Mouse (Mus musculus) 3T3-L1 (cell line): Measurements from ENCODE around the gene Ipo13.

Source experiments
- DNase-seq: peaks from one replicate; pipeline ENCODE4 v3.0.0-alpha.2; 2015; ENCODE audit warnings: low read depth, low spot score

The Ipo13 gene

DNA sequence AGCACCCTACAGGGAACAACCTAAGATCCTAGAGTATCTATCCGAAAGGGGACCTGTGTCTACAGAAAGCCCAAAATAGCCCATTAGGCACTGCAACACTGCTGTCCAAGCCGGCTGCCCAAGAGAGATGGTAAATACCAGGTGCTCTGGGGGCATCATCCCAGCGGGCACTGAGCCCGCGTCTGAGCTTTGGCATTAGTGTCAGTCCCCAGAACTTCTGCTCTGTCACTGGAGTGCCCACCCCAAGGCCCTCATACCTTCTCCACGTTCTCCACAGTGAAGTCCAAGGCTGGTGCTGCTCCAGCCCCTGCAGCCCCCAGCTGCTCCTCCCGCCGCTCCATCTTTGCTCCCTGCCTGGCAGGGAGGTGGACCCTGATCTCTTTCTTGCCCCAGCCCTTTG is 768 bp downstream of the Ipo13 start:
- no peak for DNase-seq

DNA sequence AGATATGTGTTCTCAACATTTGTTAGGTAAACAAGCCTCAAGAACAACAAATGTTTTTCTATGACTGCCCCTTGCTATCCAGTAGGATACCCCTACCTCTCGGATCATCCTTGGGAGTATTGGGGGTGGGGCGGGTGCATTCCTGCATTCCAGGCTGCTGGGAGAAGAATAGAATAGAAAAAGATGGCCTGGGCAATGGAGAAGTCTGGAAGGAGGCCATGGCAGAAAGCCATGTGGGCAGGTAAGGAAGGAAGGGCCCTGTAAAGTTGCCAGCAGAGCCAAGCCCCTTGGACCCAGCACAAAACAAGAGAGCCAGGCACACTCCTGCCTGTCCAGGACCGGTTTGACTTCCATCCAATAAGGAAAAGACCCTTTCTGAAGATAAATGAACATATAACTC is 1.4 kb downstream of the Ipo13 start:
- peak; percentile 49 for DNase-seq

GRCm38 (mm10) chr4:117912685-117913273 is 2.0 kb downstream of the Ipo13 start:
- DNase-seq, result peak; percentile 70

DNA sequence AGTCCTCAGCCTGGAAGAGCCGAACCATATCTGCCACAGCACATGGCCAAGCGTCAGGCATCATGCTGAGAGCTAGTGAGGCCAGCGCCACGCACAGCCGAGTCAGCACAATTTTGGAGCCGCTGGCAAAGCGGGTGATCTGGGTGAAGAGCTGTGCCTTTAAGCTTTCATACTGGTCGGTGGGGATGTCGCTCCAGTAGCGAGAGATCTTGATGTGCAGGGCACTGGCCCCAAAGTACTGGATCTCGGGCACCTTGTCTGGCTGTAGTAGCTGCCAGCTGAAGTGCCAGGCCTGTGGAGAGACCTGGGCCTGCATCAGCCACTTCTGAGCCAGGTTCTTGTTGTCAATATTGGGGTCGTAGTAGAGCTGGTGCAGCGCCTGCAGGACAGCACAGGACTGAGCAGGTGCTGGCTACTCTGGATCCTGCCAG is 2.7 kb downstream of the Ipo13 start:
- no peak for DNase-seq

GRCm38 (mm10) chr4:117908834-117909453 is 5.9 kb downstream of the Ipo13 start:
- no peak for DNase-seq

- DNase-seq, result peak; percentile 79
Measured at GRCm38 (mm10) chr4:117906196-117906595, 8.6 kb downstream of the Ipo13 start.

DNA sequence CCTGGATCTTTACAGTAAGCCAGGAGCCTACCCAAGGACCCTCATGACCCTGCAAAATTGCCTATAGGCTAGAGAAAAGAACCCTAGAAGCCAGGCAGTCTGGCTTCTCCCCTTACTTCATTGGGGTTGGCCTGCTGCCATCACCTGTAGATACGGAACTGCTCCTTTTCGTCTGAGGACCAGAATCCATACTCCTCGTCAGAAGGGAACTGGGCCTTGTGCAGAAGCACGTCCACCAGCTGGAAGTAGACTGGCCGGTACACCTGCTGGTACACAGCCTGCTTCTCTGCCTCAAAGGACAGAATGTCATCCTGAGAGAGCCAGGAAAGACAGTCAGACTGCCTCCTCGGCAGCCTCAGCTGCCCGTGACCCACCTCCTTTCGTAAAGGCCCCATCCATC is 10.0 kb downstream of the Ipo13 start:
- no peak for DNase-seq

- DNase-seq, result no peak
Measured at GRCm38 (mm10) chr4:117904094-117904493, 10.7 kb downstream of the Ipo13 start.

DNA sequence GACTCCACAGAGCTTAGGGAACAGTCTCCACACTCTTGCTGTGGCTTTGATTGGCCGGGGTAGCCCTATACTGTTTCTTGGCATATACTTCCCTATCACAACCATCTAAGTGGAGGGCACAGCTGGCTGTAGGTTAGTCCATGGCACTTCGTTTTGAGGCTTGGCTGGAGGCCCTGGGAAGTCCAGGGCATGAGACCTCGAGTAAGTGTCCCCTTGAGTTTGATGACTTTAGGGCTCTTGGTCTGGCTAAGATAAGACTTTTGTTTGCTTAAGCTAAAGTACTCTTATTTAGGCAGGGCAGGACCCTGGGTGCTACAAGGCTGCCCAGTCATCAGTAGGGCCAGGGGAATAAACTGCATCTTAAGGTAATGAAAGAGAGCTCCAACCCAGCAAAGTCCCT is 16.7 kb downstream of the Ipo13 start:
- no peak for DNase-seq

DNA sequence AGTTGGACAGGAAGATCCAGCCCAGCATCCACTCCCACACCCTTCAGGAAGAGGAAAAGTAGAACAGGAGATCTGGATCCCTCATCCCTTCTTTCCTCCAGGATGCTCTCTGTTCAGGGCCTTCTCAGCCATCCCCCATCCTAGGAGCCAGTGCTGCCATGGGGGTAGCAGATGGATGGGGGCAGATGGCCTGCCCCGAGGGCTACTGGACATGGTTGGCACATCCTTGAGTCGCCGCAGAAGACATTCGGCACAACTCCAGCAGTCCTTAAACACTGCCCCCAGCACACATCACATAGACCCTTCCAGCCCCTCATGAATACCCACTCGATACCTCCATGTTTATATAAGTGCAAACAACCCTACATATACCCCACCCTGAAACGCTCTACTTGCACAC is 18.8 kb downstream of the Ipo13 start:
- DNase-seq, result no peak

DNA sequence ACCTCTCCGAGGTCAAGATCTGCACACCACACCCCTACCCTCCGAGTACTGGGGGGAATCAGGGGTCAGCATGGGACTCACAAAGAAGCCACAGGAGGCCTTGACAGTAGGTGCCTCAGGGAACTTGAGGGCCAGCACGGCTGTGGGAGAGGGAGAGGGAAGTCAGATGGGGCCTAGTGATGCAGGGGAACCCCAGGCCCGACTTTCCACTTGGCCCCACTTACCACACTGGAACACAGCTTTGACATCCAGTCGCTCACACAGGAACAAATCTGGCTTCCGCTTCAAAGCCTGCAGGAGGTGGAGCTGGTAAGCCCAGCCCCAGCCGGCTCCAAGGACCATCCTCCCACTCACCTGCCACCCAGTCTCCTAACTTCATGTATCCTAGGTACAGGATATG is 19.5 kb downstream of the Ipo13 start:
- no peak for DNase-seq

- DNase-seq, result no peak
Measured at GRCm38 (mm10) chr4:117894601-117895000, 20.2 kb downstream of the Ipo13 start.

- DNase-seq, result peak; percentile 65
Measured at GRCm38 (mm10) chr4:117893376-117893775, 21.4 kb downstream of the Ipo13 start.

- peak; percentile 95 for DNase-seq
Measured at GRCm38 (mm10) chr4:117891738-117892161, 23.0 kb downstream of the Ipo13 start, which contains the start of gene Dph2. Gene Dph2, minus strand, starts transcription at chr4:117892032.

GRCm38 (mm10) chr4:117890750-117891149 is 24.0 kb downstream of the Ipo13 start:
- no peak for DNase-seq

DNA sequence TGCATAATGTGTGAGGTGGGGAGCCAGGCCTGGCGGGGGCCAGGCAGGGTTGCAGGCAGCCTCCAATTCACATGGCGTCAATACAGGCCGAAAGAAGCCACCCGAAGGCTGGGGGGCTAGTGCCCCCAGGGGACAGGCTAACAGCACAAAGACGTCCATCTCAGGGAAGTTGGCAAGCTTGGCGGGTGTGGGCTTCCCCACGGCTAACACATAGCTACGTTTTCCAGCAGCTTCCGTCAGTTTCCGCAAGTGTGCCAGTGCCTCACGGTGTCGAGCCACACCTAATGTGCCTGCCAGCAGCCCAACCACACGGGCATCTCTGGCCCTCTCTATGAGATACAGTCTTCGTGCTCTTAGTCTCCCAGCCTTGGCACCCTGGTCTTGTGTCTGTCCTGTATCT is 24.8 kb downstream of the Ipo13 start:
- DNase-seq, result no peak

- DNase-seq, result no peak
Measured at GRCm38 (mm10) chr4:117889471-117889870, 25.3 kb downstream of the Ipo13 start.

GRCm38 (mm10) chr4:117887920-117888319 is 26.9 kb downstream of the Ipo13 start:
- DNase-seq, result no peak

DNA sequence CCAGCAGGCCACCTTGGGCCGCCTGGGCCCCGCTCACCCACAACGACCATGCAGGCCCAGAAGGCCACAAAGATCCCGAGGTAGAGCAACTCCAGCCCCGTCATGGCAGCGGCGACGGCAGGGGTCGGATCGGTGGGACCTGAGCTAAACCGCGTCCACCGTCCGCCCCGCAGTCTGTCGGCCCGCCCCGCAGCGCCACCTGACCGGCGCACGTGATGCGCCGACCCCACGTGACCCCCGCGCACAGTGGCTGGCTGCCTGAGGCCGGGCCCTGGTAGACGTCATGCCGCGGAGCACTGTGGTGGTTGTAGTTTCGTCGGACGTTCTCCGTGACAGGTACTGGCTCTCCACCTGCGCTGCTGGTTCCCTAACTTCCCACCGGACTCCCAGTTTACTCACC is 27.7 kb downstream of the Ipo13 start, which contains the start of gene Atp6v0b:
Gene Atp6v0b (minus strand): TSS at position 201 of the 400 bp plus-strand sequence.
- peak; percentile 81 for DNase-seq

GRCm38 (mm10) chr4:117886644-117887043 is 28.2 kb downstream of the Ipo13 start:
- DNase-seq, result no peak

DNA sequence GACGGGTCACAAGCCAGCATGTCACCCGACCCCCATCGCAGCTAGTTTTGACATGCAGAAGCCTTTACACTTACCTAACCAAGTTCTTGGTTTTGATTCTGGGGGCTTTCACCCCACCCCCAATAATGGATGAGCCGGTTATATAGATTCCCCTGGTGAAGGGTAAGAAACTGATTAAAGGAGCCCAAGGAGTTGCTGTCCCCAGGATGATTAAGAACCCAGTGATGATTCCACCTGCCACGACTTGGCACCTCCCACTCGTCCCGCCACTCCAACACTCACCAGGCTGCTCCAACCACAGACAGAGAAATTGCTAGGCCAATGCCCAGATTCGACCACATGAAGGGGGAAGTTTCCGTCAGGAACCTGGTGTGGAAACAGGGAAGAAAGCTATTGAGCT is 28.8 kb downstream of the Ipo13 start:
- peak; percentile 50 for DNase-seq

GRCm38 (mm10) chr4:117885093-117885492 is 29.7 kb downstream of the Ipo13 start:
- no peak for DNase-seq

- DNase-seq, result no peak
Measured at GRCm38 (mm10) chr4:117884146-117884545, 30.7 kb downstream of the Ipo13 start.
